Mouse (Mus musculus): ENCODE results near the gene Pllp. TPM values are rescaled to one million over a fixed set of nuclear protein-coding genes. Genes with fewer than 3 reads are reported as not detected.

Gene Pllp
- polyA plus RNA-seq, 1 experiment from 2014 or later, result 12.1 TPM

DNA sequence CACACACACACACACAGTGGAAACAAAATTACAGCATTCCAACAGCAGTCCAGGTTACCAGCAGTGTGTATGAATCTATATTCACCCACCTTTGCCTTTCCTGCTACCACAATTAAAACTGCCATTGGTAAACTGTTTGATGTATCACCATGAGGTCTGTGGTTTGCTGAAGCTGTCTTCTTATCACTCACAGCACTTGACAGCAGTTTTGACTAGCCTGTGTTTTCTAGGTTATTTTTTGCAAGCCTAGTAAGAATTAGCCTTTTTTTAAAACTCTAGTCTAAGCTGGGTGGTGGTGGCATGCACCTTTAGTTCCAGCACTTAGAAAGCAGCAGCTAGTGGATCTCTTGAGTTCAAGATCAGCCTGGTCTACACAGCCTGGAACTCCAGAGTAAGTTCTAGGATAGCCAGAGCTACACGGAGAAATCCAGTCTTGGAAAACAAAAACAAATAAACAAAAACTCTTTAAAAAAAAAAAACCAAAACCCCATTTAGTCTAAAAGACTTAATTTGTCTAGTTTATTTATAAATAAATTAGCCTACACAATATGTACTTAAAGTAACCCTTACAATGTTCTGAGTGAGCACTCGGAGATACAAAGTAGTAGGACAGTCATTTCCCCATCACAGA lies 62.4 kb downstream of the Pllp start:
- Histone ChIP-seq H3K27me3 (no peaks in the 10 kb centered on the region), H3K9ac (no peak overlapping the region), H3K27ac (no peak overlapping the region), H3K4me3 (replicated peaks) (no peak overlapping the region), H3K9me3 (replicated peaks) (no peaks in the 10 kb centered on the region), H3K4me1 (no peaks in the 10 kb centered on the region), H3K4me2 (no peak overlapping the region), H3K36me3 (peaks cover 88% of the 10 kb centered on the region)
- no peak for ATAC-seq (replicated peaks; ENCODE audit: low FRiP score)
- WGBS, result 80% methylated on average over 2 of the region's 2 CpGs

Other genes starting within 250 kb of the Pllp start
- 11.1 and 11.9 TPM in 2 replicates for gene Cpne2, start 163.3 kb downstream of the Pllp start, polyA plus RNA-seq (2015; fragmentation: Nextera tagmentation; extraction: Ambion mirVana)
- gene Rspry1, start 94.3 kb downstream of the Pllp start, polyA plus RNA-seq (2015; fragmentation: Nextera tagmentation; extraction: Ambion mirVana), result 38.3 and 39.8 TPM in 2 replicates
- 70.0 and 73.2 TPM in 2 replicates for gene Fam192a, start 94.3 kb downstream of the Pllp start, polyA plus RNA-seq (2015; fragmentation: Nextera tagmentation; extraction: Ambion mirVana)
- 138 and 142 TPM in 2 replicates for gene Arl2bp, start 29.7 kb downstream of the Pllp start, polyA plus RNA-seq (2015; fragmentation: Nextera tagmentation; extraction: Ambion mirVana)
- not detected in 2 replicates for gene Ccl22, start 49.3 kb upstream of the Pllp start, polyA plus RNA-seq (2015; fragmentation: Nextera tagmentation; extraction: Ambion mirVana)
- gene Cx3cl1, start 75.7 kb upstream of the Pllp start, polyA plus RNA-seq (2015; fragmentation: Nextera tagmentation; extraction: Ambion mirVana), result 9.6 and 9.8 TPM in 2 replicates
- gene Ccl17, start 114.2 kb upstream of the Pllp start, polyA plus RNA-seq (2015; fragmentation: Nextera tagmentation; extraction: Ambion mirVana), result not detected in 2 replicates
- gene Coq9, start 142.0 kb upstream of the Pllp start, polyA plus RNA-seq (2015; fragmentation: Nextera tagmentation; extraction: Ambion mirVana), result 81.0 and 83.6 TPM in 2 replicates
- gene Ciapin1, start 142.1 kb upstream of the Pllp start, polyA plus RNA-seq (2015; fragmentation: Nextera tagmentation; extraction: Ambion mirVana), result 115 and 126 TPM in 2 replicates
- gene Polr2c, start 161.2 kb upstream of the Pllp start, polyA plus RNA-seq (2015; fragmentation: Nextera tagmentation; extraction: Ambion mirVana), result 155 and 157 TPM in 2 replicates
- gene Dok4, start 180.1 kb upstream of the Pllp start, polyA plus RNA-seq (2015; fragmentation: Nextera tagmentation; extraction: Ambion mirVana), result 27.0 and 32.8 TPM in 2 replicates
- 21.6 and 24.1 TPM in 2 replicates for gene Ccdc102a, start 221.8 kb upstream of the Pllp start, polyA plus RNA-seq (2015; fragmentation: Nextera tagmentation; extraction: Ambion mirVana)
- gene Adgrg5, start 227.4 kb upstream of the Pllp start, polyA plus RNA-seq (2015; fragmentation: Nextera tagmentation; extraction: Ambion mirVana), result 0.05 and 0.13 TPM in 2 replicates

All from kidney, embryonic 15.5 days (tissue).